In genomic region chr4:135828491-135828890, GRCm38 (mm10) we compare ENCODE assay signal across 7 mouse cellular contexts. TPM values are rescaled to one million over a fixed set of nuclear protein-coding genes. Genes with fewer than 3 reads are reported as not detected.
DNase-seq lines count a peak whose midpoint lies in the region; ATAC-seq and TF ChIP-seq lines count a peak whose summit lies in the region.

No protein-coding gene starts in this region.

- TF ChIP-seq POLR2A in heart, adult 2 months (IDR thresholded peaks at IDR 0.05; ENCODE audit: insufficient read depth, low read depth, low read length): peak; percentile 34; the same call in 1 of the 2 replicates

- no peaks in the 10 kb centered on the region for H3K36me3 ChIP-seq in embryonic facial prominence, embryonic 13.5 days
- H3K36me3 ChIP-seq in heart, adult 2 months (ENCODE audit: control insufficient read depth, insufficient read depth, low read length): peaks cover 3% of the 10 kb centered on the region; the same call in 1 of the 2 replicates
- no peaks in the 10 kb centered on the region for H3K36me3 ChIP-seq in limb, embryonic 10.5 days
- no peaks in the 10 kb centered on the region for H3K36me3 ChIP-seq in neural tube, embryonic 12.5 days

- H3K4me3 ChIP-seq in embryonic facial prominence, embryonic 13.5 days: no peak overlapping the region; the same call in 1 of the 2 replicates
- no peak overlapping the region for H3K4me3 ChIP-seq in heart, adult 2 months
- H3K4me3 ChIP-seq in limb, embryonic 10.5 days: no peak overlapping the region
- no peak overlapping the region for H3K4me3 ChIP-seq in neural tube, embryonic 12.5 days

- H3K9ac ChIP-seq in embryonic facial prominence, embryonic 13.5 days: no peak overlapping the region
- peak overlapping the region; percentile 31 for H3K9ac ChIP-seq in heart, adult 2 months (ENCODE audit: low read depth, low read length)
- H3K9ac ChIP-seq in neural tube, embryonic 12.5 days: no peak overlapping the region

- no peaks in the 10 kb centered on the region for H3K27me3 ChIP-seq in embryonic facial prominence, embryonic 13.5 days
- H3K27me3 ChIP-seq in heart, adult 2 months (ENCODE audit: control insufficient read depth, insufficient read depth, low read length): no peaks in the 10 kb centered on the region
- no peaks in the 10 kb centered on the region for H3K27me3 ChIP-seq in limb, embryonic 10.5 days (ENCODE audit: low read depth, poor library complexity, severe bottlenecking)
- no peaks in the 10 kb centered on the region for H3K27me3 ChIP-seq in neural tube, embryonic 12.5 days (replicated peaks)

- H3K4me2 ChIP-seq in embryonic facial prominence, embryonic 13.5 days: peak overlapping the region; percentile 42
- H3K4me2 ChIP-seq in neural tube, embryonic 12.5 days (replicated peaks): peak overlapping the region; percentile 30

- no peak for TF ChIP-seq CTCF in heart, adult 2 months (IDR thresholded peaks at IDR 0.05)

- H3K79me2 ChIP-seq in heart, adult 2 months (replicated peaks; ENCODE audit: control insufficient read depth, insufficient read depth, low read length): no peaks in the 10 kb centered on the region

- intact Hi-C loops in heart, adult 2 months (cut with DNase I): no loop called here

- H3K27ac ChIP-seq in embryonic facial prominence, embryonic 13.5 days: peak overlapping the region; percentile 93
- peak overlapping the region; percentile 82 for H3K27ac ChIP-seq in heart, adult 2 months
- peak overlapping the region; percentile 82 for H3K27ac ChIP-seq in limb, embryonic 10.5 days
- no peak overlapping the region for H3K27ac ChIP-seq in neural tube, embryonic 12.5 days

- 13% methylated on average over 11 of the region's 11 CpGs for WGBS in embryonic facial prominence, embryonic 13.5 days
- WGBS in heart, adult 2 months: 8% methylated on average over 11 of the region's 11 CpGs
- WGBS in limb, embryonic 10.5 days: 49% methylated on average over 11 of the region's 11 CpGs
- WGBS in neural tube, embryonic 12.5 days: 25% methylated on average over 11 of the region's 11 CpGs

- TF ChIP-seq EP300 in heart, adult 2 months (IDR thresholded peaks at IDR 0.05; ENCODE audit: insufficient read depth, low read depth, low read length): no peak

- peaks cover 32% of the 10 kb centered on the region for H3K4me1 ChIP-seq in embryonic facial prominence, embryonic 13.5 days
- peaks cover 10% of the 10 kb centered on the region for H3K4me1 ChIP-seq in heart, adult 2 months (ENCODE audit: control insufficient read depth, insufficient read depth, low read length)
- H3K4me1 ChIP-seq in limb, embryonic 10.5 days: peaks cover 16% of the 10 kb centered on the region
- peaks cover 18% of the 10 kb centered on the region for H3K4me1 ChIP-seq in neural tube, embryonic 12.5 days

- H3K9me3 ChIP-seq in embryonic facial prominence, embryonic 13.5 days: no peaks in the 10 kb centered on the region
- H3K9me3 ChIP-seq in limb, embryonic 10.5 days (replicated peaks): no peaks in the 10 kb centered on the region
- H3K9me3 ChIP-seq in neural tube, embryonic 12.5 days: no peaks in the 10 kb centered on the region

- DNase-seq in adrenal gland, adult 8-10 months: peak; percentile 85
- peak; percentile 74 to 83 for DNase-seq in heart, adult 2 months
- DNase-seq in kidney, adult 18-20 months: peak; percentile 86
- peak; percentile 67 for DNase-seq in limb, embryonic 10.5 days (ENCODE audit: low spot score)
- no peak for DNase-seq in thymus, postnatal 25 days

- 0 out of 2 replicates have a peak, but pooled peaks have one; percentile 57 for ATAC-seq in embryonic facial prominence, embryonic 13.5 days (ENCODE audit: insufficient number of reproducible peaks, insufficient read depth, low FRiP score, low TSS enrichment, low read depth)
- peak; percentile 37; the same call in 1 of the 2 replicates for ATAC-seq in neural tube, embryonic 12.5 days (ENCODE audit: low FRiP score, low read depth)

RNA-seq across cellular contexts. Expression of gene Srsf10, which starts 27.1 kb away (rescaled TPM):
- total RNA-seq in adrenal gland, adult 8-10 months (2022): 100 to 1,000 TPM in 2 of 4 experiments, 10 to 100 TPM in 2; 93.3 to 127 (median 104) TPM
- polyA plus RNA-seq in embryonic facial prominence, embryonic 13.5 days (2015; fragmentation: Nextera tagmentation; extraction: Ambion mirVana): 324 and 327 TPM in 2 replicates
- total RNA-seq in heart, adult 2 months (2021): 10 to 100 TPM; 45.3 to 49.1 TPM
- polyA plus RNA-seq in heart, adult 2 months (2012; rRNA removed): 28.8 and 37.7 TPM in 2 replicates
- 328 and 383 TPM in 2 replicates for polyA plus RNA-seq in limb, embryonic 10.5 days (2016; fragmentation: Nextera tagmentation; extraction: Ambion mirVana)
- polyA plus RNA-seq in neural tube, embryonic 12.5 days (2016; fragmentation: Nextera tagmentation; extraction: Ambion mirVana): 279 and 303 TPM in 2 replicates

RNA-seq across cellular contexts. Expression of gene Pnrc2, which starts 45.2 kb away (rescaled TPM):
- total RNA-seq in adrenal gland, adult 8-10 months (2022): 100 to 1,000 TPM; 106 to 163 (median 148) TPM
- polyA plus RNA-seq in embryonic facial prominence, embryonic 13.5 days (2015; fragmentation: Nextera tagmentation; extraction: Ambion mirVana): 183 and 196 TPM in 2 replicates
- total RNA-seq in heart, adult 2 months (2021): 10 to 100 TPM; 58.8 to 81.2 TPM
- 14.9 and 35.4 TPM in 2 replicates for polyA plus RNA-seq in heart, adult 2 months (2012; rRNA removed)
- 177 and 208 TPM in 2 replicates for polyA plus RNA-seq in limb, embryonic 10.5 days (2016; fragmentation: Nextera tagmentation; extraction: Ambion mirVana)
- polyA plus RNA-seq in neural tube, embryonic 12.5 days (2016; fragmentation: Nextera tagmentation; extraction: Ambion mirVana): 145 and 154 TPM in 2 replicates
